Mouse (Mus musculus) left cerebral cortex, postnatal 10 days (tissue): ENCODE data around the gene Kdm2b. TPM values are rescaled to one million over a fixed set of nuclear protein-coding genes. Genes with fewer than 3 reads are reported as not detected.
A peak's percentile ranks its signal among the peaks of the same experiment; 100 is the strongest.

Experiments
- DNase-seq, 2 experiments: peaks; one replicate each; pipeline ENCODE4 v3.0.0; 2021 to 2022; ENCODE audit warnings: low spot score in 2 of 2, mixed read lengths in 1 of 2; ENCODE audit errors: extremely low spot score in 1 of 2
- intact Hi-C: fragments of 180-260 bp; cut with DNase I; formaldehyde crosslinking; loops from one replicate; pipeline ENCODE4 v1.15.1; 2025
- total RNA-seq, 2 experiments: library from RNA; stranded (reverse); gene quantifications; 2 replicates each; pipeline ENCODE4 v1.2.3; 2021

The Kdm2b gene
- total RNA-seq, 2 experiments from 2014 or later: 48.9 to 51.1 TPM

DNA sequence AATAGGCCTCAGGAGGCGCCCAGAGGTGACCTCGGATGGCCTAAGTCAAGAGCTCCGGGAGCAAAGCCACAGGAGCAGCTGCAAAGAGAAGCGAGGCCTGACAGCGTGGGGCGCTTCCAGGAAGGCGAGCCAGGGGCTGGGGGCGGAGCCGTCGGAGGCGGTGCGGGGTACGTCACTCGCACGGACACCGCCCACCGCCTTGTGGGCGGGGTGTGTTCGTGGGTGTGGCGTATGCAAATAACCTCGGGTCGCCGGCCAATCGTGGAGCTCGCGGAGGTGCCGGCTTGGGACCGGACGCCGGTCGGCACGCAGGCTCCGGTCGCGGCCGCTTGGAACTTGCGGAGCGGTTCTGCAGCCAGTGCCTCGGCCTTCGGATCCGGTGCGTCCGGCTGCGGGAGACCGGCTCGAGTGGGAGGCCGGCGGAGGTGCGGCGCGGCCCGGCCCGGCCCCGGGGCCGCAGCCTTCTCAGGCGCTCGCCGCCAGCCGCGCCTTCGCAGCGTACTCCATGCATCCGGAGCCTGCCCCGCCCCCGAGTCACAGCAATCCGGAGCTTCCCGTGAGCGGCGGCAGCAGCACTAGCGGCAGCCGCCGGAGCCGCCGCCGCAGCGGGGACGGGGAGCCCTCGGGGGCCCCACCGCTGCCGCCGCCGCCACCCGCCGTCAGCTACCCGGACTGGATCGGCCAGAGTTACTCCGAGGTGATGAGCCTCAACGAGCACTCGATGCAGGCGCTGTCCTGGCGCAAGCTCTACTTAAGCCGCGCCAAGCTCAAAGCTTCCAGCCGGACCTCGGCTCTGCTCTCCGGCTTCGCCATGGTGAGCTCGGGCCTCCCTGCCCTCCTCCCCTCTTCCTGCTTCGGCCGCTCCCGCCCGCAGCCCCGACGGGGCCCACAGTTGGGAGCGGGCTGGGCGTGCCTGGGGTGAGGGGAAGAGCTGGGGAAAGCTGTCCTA, 25.4 kb upstream of the Kdm2b start, which contains the start of gene Orai1:
TSS of gene Orai1 (plus strand) at position 322 of the 949 bp plus-strand sequence.
- peak; percentile 95 to 98 for DNase-seq
- intact Hi-C loops: loop anchor here (5.0 kb wide), 3 partner anchors 32 to 88 kb away; partner anchors contain the start of gene Morn3

GRCm38 (mm10) chr5:123013599-123014315, 24.1 kb upstream of the Kdm2b start:
- DNase-seq: peak; percentile 65 to 81

DNA sequence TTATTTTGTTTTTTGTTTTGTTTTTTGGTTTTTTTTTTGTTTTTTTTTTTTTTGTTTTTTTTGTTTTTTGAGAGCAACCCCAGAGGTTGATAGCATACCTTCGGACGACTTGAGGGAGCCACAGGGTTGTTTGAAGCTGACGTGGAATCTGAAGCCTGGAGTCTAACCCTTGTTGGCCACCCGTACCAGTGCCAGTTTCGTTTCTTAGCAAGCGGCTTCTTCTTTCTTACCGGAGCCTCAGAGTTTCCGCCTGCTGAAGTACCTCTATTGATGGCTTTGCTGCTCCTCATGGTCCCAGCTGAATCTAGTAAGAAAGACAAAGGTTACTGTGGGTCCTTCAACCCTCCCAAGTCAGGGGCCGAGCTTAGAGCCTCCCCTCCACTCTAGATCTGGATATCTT, 22.1 kb upstream of the Kdm2b start:
- no peak for DNase-seq
- intact Hi-C loops: loop anchor here (5.0 kb wide), 2 partner anchors 36 to 44 kb away; partner anchors contain the start of gene Morn3

More at GRCm38 (mm10) chr5:123013599-123014315, 24.1 kb upstream of the Kdm2b start:
- intact Hi-C loops: loop anchor here (5.0 kb wide), 2 partner anchors 34 to 46 kb away; partner anchors contain the start of gene Morn3

GRCm38 (mm10) chr5:123010806-123011205, 21.2 kb upstream of the Kdm2b start:
- intact Hi-C loops: loop anchor here (5.0 kb wide), 2 partner anchors 36 to 44 kb away; partner anchors contain the start of gene Morn3
- no peak for DNase-seq

GRCm38 (mm10) chr5:123009873-123010272, 20.2 kb upstream of the Kdm2b start:
- DNase-seq: peak in 1 of 2 experiments; percentile 53
- intact Hi-C loops: loop anchor here (5.0 kb wide), 2 partner anchors 37 to 43 kb away; partner anchors contain the start of gene Morn3

- intact Hi-C loops: no loop called here
- peak in 1 of 2 experiments; percentile 34 for DNase-seq
These were observed 19.4 kb upstream of the Kdm2b start for GRCm38 (mm10) chr5:123008877-123009493.

- intact Hi-C loops: no loop called here
- DNase-seq: no peak
These were observed 16.3 kb upstream of the Kdm2b start for GRCm38 (mm10) chr5:123005716-123006592.

- intact Hi-C loops: no loop called here
- DNase-seq: no peak
These were observed 11.3 kb upstream of the Kdm2b start for GRCm38 (mm10) chr5:123000901-123001300.

DNA sequence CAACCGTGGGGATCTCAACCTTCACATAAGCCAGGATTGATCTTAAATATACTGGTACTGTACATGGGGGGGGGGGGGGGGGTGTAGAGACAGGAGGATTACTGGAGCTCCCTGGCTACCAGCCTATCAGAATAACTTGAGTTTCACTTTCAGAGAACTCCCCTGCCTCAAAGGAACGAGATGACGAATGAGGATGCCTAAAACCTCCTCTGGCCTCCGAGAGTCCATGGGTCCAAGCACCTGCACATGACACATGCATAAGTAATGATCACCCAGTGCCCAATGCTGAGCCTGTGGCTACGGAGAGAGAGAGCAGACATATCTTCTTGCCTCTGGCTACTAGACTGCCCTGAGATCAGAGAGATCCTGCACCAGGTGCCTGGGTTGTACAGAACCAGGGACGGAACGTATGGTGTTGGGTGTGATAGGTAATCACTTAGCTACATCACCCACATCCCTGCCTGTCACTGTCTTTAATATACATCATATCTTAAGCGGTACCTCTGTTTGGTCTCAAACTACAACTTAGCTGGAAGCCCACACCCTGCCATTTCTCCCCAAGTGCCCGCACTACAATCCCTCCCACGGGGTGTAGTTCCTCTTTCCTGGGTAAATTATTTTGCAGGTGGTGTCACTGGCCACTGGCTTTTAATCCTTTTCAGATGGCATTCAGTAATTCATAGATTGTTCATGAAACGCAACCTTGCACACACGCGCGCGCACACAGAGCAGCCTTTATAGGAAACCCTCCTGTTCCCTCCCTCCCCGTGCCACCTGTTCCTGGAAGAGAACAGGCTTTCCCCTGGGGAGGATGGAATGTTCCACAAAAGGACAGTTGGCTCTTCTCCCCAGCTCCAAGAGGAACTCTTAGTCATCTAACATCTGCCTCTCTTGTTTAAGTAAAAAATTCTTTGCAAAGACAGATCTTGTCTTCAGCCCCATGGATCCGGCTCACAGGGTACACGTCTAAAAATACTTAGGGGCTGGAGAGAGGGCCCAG, 7.9 kb upstream of the Kdm2b start:
- DNase-seq: no peak
- intact Hi-C loops: no loop called here

DNA sequence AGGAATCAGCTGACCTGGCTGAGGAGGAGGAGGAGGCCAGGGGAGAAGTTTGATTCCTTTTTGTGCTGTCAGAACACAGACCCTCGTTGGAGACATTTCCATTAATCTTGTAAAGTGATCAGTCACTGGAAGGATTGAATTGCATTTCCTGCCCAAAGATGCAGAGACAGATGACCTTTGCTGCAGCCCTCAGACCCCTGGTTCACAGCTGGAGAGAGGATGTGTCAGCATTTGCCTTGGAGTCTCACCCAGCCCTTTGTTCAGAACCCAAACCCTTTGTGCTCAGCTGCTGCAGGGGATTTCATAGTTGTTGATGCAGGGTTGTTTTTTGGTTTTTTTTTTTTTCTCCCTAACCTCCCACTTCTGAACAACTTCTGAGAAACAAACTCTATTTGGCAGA, 5.3 kb upstream of the Kdm2b start:
- DNase-seq: no peak
- intact Hi-C loops: no loop called here

DNA sequence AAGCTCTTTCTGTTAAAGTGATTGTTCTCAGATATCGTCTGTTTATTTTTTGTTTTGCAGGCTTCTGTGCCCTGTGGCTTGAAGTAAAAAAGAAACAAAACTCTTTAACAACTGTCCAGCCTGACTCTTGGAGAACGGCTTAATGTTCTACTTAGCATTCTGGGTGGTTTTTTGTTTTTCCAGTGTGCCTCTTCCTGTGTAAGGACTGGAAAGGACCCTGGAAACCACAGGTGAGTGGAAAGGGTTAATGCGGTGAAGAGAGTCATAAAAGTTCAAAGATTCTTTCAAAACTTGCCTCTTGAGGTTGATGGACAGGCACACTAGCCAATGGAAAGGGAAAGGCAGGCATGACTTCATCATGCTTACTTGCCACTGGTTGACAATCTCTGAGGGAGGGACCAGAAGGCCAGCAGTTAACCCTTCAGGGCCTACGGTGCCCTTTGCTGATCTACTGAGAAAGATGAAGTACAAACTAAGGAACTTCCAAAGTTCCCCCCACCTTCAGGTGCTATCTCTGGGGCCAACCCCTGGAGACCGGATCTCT, 4.8 kb upstream of the Kdm2b start:
- intact Hi-C loops: no loop called here
- DNase-seq: peak; percentile 84 to 95

- no peak for DNase-seq
- intact Hi-C loops: no loop called here
These were observed 4.2 kb upstream of the Kdm2b start for GRCm38 (mm10) chr5:122993811-122994210.

DNA sequence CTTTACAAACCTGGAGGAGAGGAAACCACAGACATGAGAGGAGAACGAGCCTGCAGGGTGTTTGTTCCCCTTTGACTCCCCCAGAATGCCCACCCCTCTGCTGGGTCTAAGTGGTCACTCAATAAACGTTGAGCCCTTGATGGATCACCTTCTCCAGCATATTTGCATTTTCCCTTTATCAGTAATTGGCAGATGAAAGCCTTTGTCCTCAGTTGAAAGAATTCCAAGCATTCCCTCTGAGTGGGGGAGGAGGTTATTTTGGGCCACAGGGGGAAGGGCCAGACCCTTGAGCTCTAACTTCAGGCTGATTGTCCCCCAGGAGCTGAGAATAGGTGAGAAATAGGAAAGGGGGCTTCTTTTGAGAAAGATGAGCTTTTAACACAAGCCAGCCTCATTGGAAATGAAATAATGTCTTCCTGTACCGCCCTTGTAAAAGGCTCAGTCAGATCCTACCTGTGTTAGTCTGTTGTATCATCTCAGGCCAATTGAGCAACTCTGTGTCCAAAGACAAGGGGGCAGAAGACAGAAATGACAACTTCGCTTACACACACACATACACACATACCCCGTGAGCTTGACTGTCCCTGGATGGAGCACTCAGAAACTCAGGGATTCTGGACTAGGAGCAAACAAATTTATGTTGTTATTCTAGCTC, 1.9 kb upstream of the Kdm2b start:
- intact Hi-C loops: no loop called here
- DNase-seq: no peak

GRCm38 (mm10) chr5:122990411-122991160, 963 bp upstream of the Kdm2b start:
- no peak for DNase-seq
- intact Hi-C loops: no loop called here

GRCm38 (mm10) chr5:122989001-122989525, 560 bp downstream of the Kdm2b start:
- DNase-seq: peak in 1 of 2 experiments; percentile 86
- intact Hi-C loops: no loop called here
